Mouse (Mus musculus): Measurements from ENCODE around the gene Fam163a. TPM values are rescaled to one million over a fixed set of nuclear protein-coding genes. Genes with fewer than 3 reads are reported as not detected.
A peak's percentile ranks its signal among the peaks of the same experiment; 100 is the strongest.

Fam163a gene
- total and polyA plus RNA-seq, 3 experiments = not detected

GRCm38 (mm10) chr1:156091811-156092210 is 113.0 kb downstream of the Fam163a start:
- no peak overlapping the region for H3K27ac ChIP-seq (ENCODE audit: insufficient read depth, low read depth)
- H3K4me2 ChIP-seq (ENCODE audit: insufficient read depth, low read depth, poor library complexity, severe bottlenecking) = no peak overlapping the region
- in situ Hi-C loops (cut with MboI; ENCODE audit: low pct_ligation_motif_present, low pct_unique_long_range_greater_than_20kb, low sequenced_read_pairs) (no loop called here), dilution Hi-C loops (cut with MboI; ENCODE audit: extremely low pct_ligation_motif_present, extremely low pct_unique_long_range_greater_than_20kb, low sequenced_read_pairs) (no loop called here)
- no peaks in the 10 kb centered on the region for H3K27me3 ChIP-seq (replicated peaks)
- H3K9me3 ChIP-seq (replicated peaks; ENCODE audit: low read length) = no peaks in the 10 kb centered on the region
- DNase-seq (ENCODE audit: extremely low read depth) = no peak
- H3K9ac ChIP-seq (ENCODE audit: insufficient read depth, low read depth) = no peak overlapping the region
- peaks cover 0 to 8% of the 10 kb centered on the region in 2 experiments; a peak in 1 of 4 replicates for H3K4me1 ChIP-seq (ENCODE audit: control insufficient read depth in 1 of 2, insufficient read depth in 2 of 2)
- H3K4me3 ChIP-seq (replicated peaks in 1 of 3; ENCODE audit: low read depth in 2 of 3, low read length in 2 of 3, poor library complexity in 1 of 3) = no peak overlapping the region
- no peaks in the 10 kb centered on the region for H3K36me3 ChIP-seq (replicated peaks in 1 of 2; ENCODE audit: control insufficient read depth in 1 of 2, insufficient read depth in 1 of 2, low read length in 1 of 2)
- no peaks in the 10 kb centered on the region for H3K79me2 ChIP-seq (replicated peaks; ENCODE audit: control insufficient read depth, extremely low read depth, insufficient read depth, poor library complexity, severe bottlenecking)
- TF ChIP-seq SIN3A (IDR thresholded peaks at IDR 0.05; ENCODE audit: low read length) (no peak), NELFE (IDR thresholded peaks at IDR 0.05; ENCODE audit: low read depth, low read length) (no peak), HCFC1 (IDR thresholded peaks at IDR 0.05; ENCODE audit: low read depth, low read length) (no peak), IRF4 (IDR thresholded peaks at IDR 0.05; ENCODE audit: low read depth, low read length) (no peak), POLR2AphosphoS2 (IDR thresholded peaks at IDR 0.05; ENCODE audit: low read depth, low read length) (no peak), UBTF (IDR thresholded peaks at IDR 0.05; ENCODE audit: low read depth, low read length) (no peak)

- Histone ChIP-seq H3K4me3 (replicated peaks in 1 of 3; ENCODE audit: low read depth in 2 of 3, low read length in 2 of 3, poor library complexity in 1 of 3) (no peak overlapping the region), H3K27ac (ENCODE audit: insufficient read depth, low read depth) (no peak overlapping the region), H3K9ac (ENCODE audit: insufficient read depth, low read depth) (no peak overlapping the region), H3K27me3 (replicated peaks) (no peaks in the 10 kb centered on the region), H3K4me1 (ENCODE audit: control insufficient read depth in 1 of 2, insufficient read depth in 2 of 2) (peaks cover 0 to 8% of the 10 kb centered on the region in 2 experiments; a peak in 1 of 4 replicates), H3K36me3 (replicated peaks in 1 of 2; ENCODE audit: control insufficient read depth in 1 of 2, insufficient read depth in 1 of 2, low read length in 1 of 2) (no peaks in the 10 kb centered on the region), H3K79me2 (replicated peaks; ENCODE audit: control insufficient read depth, extremely low read depth, insufficient read depth, poor library complexity, severe bottlenecking) (no peaks in the 10 kb centered on the region), H3K9me3 (replicated peaks; ENCODE audit: low read length) (no peaks in the 10 kb centered on the region), H3K4me2 (ENCODE audit: insufficient read depth, low read depth, poor library complexity, severe bottlenecking) (peak overlapping the region; percentile 17; the same call in 1 of the 2 replicates)
- dilution Hi-C loops (cut with MboI; ENCODE audit: extremely low pct_ligation_motif_present, extremely low pct_unique_long_range_greater_than_20kb, low sequenced_read_pairs) = no loop called here
- no peak for DNase-seq (ENCODE audit: extremely low read depth)
- in situ Hi-C loops (cut with MboI; ENCODE audit: low pct_ligation_motif_present, low pct_unique_long_range_greater_than_20kb, low sequenced_read_pairs) = no loop called here
- TF ChIP-seq MAZ (IDR thresholded peaks at IDR 0.05; ENCODE audit: low read depth, low read length) = no peak
- no peak for TF ChIP-seq CTCF (conservative IDR thresholded peaks at IDR 0.05 in 1 of 2, IDR thresholded peaks at IDR 0.05 in 1 of 2; ENCODE audit: low read depth in 2 of 2, low read length in 2 of 2)
- no peak for TF ChIP-seq JUND (conservative IDR thresholded peaks at IDR 0.05; ENCODE audit: low read depth, low read length)
- TF ChIP-seq UBTF (IDR thresholded peaks at IDR 0.05; ENCODE audit: low read depth, low read length) = no peak
- no peak for TF ChIP-seq ZKSCAN1 (IDR thresholded peaks at IDR 0.05; ENCODE audit: borderline replicate concordance, low read depth, low read length)
- TF ChIP-seq RCOR1 (conservative IDR thresholded peaks at IDR 0.05; ENCODE audit: low read depth, low read length) = no peak
- TF ChIP-seq SMC3 (IDR thresholded peaks at IDR 0.05; ENCODE audit: low read depth, low read length) = no peak
- TF ChIP-seq NELFE (IDR thresholded peaks at IDR 0.05; ENCODE audit: low read depth, low read length) = no peak
Observed at GRCm38 (mm10) chr1:156090042-156090441, 114.8 kb downstream of the Fam163a start.

- H3K27ac ChIP-seq (ENCODE audit: insufficient read depth, low read depth) = no peak overlapping the region
- peak; percentile 69 for DNase-seq (ENCODE audit: extremely low read depth)
- dilution Hi-C loops (cut with MboI; ENCODE audit: extremely low pct_ligation_motif_present, extremely low pct_unique_long_range_greater_than_20kb, low sequenced_read_pairs) = no loop called here
Observed at GRCm38 (mm10) chr1:156089561-156089960, 115.3 kb downstream of the Fam163a start.

More at GRCm38 (mm10) chr1:156089561-156089960, 115.3 kb downstream of the Fam163a start:
- Histone ChIP-seq H3K27me3 (replicated peaks) (no peaks in the 10 kb centered on the region), H3K4me1 (ENCODE audit: control insufficient read depth in 1 of 2, insufficient read depth in 2 of 2) (peaks cover 0 to 8% of the 10 kb centered on the region in 2 experiments; a peak in 1 of 4 replicates), H3K4me3 (replicated peaks in 1 of 3; ENCODE audit: low read depth in 2 of 3, low read length in 2 of 3, poor library complexity in 1 of 3) (no peak overlapping the region), H3K36me3 (replicated peaks in 1 of 2; ENCODE audit: control insufficient read depth in 1 of 2, insufficient read depth in 1 of 2, low read length in 1 of 2) (no peaks in the 10 kb centered on the region), H3K79me2 (replicated peaks; ENCODE audit: control insufficient read depth, extremely low read depth, insufficient read depth, poor library complexity, severe bottlenecking) (no peaks in the 10 kb centered on the region), H3K9ac (ENCODE audit: insufficient read depth, low read depth) (no peak overlapping the region), H3K4me2 (ENCODE audit: insufficient read depth, low read depth, poor library complexity, severe bottlenecking) (peak overlapping the region; percentile 17), H3K9me3 (replicated peaks; ENCODE audit: low read length) (no peaks in the 10 kb centered on the region)
- TF ChIP-seq ZNF384 (IDR thresholded peaks at IDR 0.05; ENCODE audit: low read depth, low read length) (no peak), MAZ (IDR thresholded peaks at IDR 0.05; ENCODE audit: low read depth, low read length) (no peak), CTCF (conservative IDR thresholded peaks at IDR 0.05 in 1 of 2, IDR thresholded peaks at IDR 0.05 in 1 of 2; ENCODE audit: low read depth in 2 of 2, low read length in 2 of 2) (no peak), NELFE (IDR thresholded peaks at IDR 0.05; ENCODE audit: low read depth, low read length) (no peak), MAX (IDR thresholded peaks at IDR 0.05; ENCODE audit: low read length) (no peak)
- in situ Hi-C loops (cut with MboI; ENCODE audit: low pct_ligation_motif_present, low pct_unique_long_range_greater_than_20kb, low sequenced_read_pairs) = no loop called here

Measured in CH12.LX (cell line).